Mouse (Mus musculus) forebrain, postnatal 0 days (tissue): ENCODE results near the gene Rhoc. TPM values are rescaled to one million over a fixed set of nuclear protein-coding genes. Genes with fewer than 3 reads are reported as not detected.
"Not testable (repeated sequence)": the region's sequence is repeated elsewhere in the genome, so short reads cannot be mapped to it uniquely, and the experiment has no call there.

Source experiments
- ATAC-seq: fragments of 200-750 bp; cut with Nextera tagmentation; 2 replicates; pipeline ENCODE4 v1.8.0; 2017; ENCODE audit warnings: mild to moderate bottlenecking, moderate library complexity
- DNase-seq: peaks from one replicate; pipeline ENCODE4 v3.0.0-alpha.2; 2015
- H3K27ac ChIP-seq: fragments of 300-500 bp; sonication (generic); 2 replicates; pipeline ENCODE4 v1.5.1; 2014; ENCODE audit warnings: low read depth, mild to moderate bottlenecking, antibody characterized with exemption, low read length, moderate library complexity, mixed read lengths
- H3K27me3 ChIP-seq: fragments of 300-500 bp; sonication (generic); 2 replicates; pipeline ENCODE4 v1.6.1; 2014; ENCODE audit warnings: mild to moderate bottlenecking, low read length, mixed read lengths; ENCODE audit not compliant: insufficient read depth
- H3K36me3 ChIP-seq: fragments of 300-500 bp; sonication (generic); 2 replicates; pipeline ENCODE4 v1.6.1; 2014; ENCODE audit warnings: mild to moderate bottlenecking, moderate library complexity; ENCODE audit not compliant: insufficient read depth
- H3K4me1 ChIP-seq: fragments of 300-500 bp; sonication (generic); 2 replicates; pipeline ENCODE4 v1.6.1; 2014; ENCODE audit warnings: antibody characterized with exemption; ENCODE audit not compliant: insufficient read depth
- H3K4me2 ChIP-seq: fragments of 300-500 bp; sonication (generic); 2 replicates; pipeline ENCODE4 v1.6.1; 2014; ENCODE audit warnings: low read depth, mild to moderate bottlenecking, moderate library complexity
- H3K4me3 ChIP-seq: fragments of 300-500 bp; sonication (generic); 2 replicates; pipeline ENCODE4 v1.5.1; 2014; ENCODE audit warnings: low read depth, low read length, mixed read lengths
- H3K9ac ChIP-seq: fragments of 300-500 bp; sonication (generic); 2 replicates; pipeline ENCODE4 v1.6.1; 2014; ENCODE audit warnings: mild to moderate bottlenecking
- H3K9me3 ChIP-seq: fragments of 300-500 bp; sonication (generic); 2 replicates; pipeline ENCODE4 v1.6.1; 2016; ENCODE audit warnings: low read length
- CTCF ChIP-seq: sonication (generic); IDR thresholded peaks from 2 replicates; pipeline ENCODE4 v1.5.1; 2016; ENCODE audit warnings: antibody characterized with exemption, control low read depth, low read depth
- WGBS: fragments of 180-500 bp; shearing (Covaris S2); extraction: QIAGEN DNeasy Blood & Tissue Kit; methylation state at CpG from one replicate; pipeline ENCODE4 v1.1.7; 2014; 5-methylcytosine and 5-hydroxymethylcytosine counted together
- polyA plus RNA-seq: library from polyadenylated mRNA; unstranded; fragments of >200 nt; fragmentation: Nextera tagmentation; extraction: Ambion mirVana; gene quantifications from 2 replicates; pipeline ENCODE4 v1.2.1, GENCODE M21; 2015
- total RNA-seq: library from RNA; depleted of rRNA; stranded (reverse); fragments of >200 nt; gene quantifications from 2 replicates; pipeline ENCODE4 v1.2.3, GENCODE M21; 2014

The Rhoc gene
- total and polyA plus RNA-seq, 2 experiments from 2014 or later, result 38.0 to 42.5 TPM

DNA sequence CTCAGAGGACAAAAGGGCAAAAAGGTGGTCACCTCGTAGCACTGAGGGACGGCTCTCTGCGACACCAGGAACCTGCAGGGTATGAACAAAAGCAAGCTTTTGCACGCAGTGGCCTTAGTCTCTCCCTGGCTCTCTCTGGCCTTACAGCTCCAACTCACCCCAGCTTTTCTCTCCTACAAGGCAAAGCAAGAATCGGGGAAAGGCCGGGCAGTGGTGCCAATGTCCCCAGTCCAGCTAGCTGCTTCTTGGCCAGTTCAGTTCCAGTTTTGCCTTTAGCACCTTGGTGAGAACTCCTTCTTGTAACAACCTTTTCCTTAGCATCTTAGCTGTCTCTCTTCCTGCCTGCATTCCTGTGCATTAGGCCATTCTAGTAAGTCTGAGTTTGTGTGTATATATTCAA, 13.3 kb downstream of the Rhoc start:
- ATAC-seq, result no peak
- Histone ChIP-seq H3K27me3 (no peaks in the 10 kb centered on the region), H3K9me3 (no peaks in the 10 kb centered on the region), H3K4me1 (no peaks in the 10 kb centered on the region), H3K9ac (no peak overlapping the region), H3K27ac (no peak overlapping the region), H3K36me3 (peaks cover 19% of the 10 kb centered on the region), H3K4me3 (no peak overlapping the region), H3K4me2 (no peak overlapping the region)
- no peak for DNase-seq
- TF ChIP-seq CTCF, result no peak
- WGBS, result 91% methylated on average over 6 of the region's 6 CpGs

DNA sequence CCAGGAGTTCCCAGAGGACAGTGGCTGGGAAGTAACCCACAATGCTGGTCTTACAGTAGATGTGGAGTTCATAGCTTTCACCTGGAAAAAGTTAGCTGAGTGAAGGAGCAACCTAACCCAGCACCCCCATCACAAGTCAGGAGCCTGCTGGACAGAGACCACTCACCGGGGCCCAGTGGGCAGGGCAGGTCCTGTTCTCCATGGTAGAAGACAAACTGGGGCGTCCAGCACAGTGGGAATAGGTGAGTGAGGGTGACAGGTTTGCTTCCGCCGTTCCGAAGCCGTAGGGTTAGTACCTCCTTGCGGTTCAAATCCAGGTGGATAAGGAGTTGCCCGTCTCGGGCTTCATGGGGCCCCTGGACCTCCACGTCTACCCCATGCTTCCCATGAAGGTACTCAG, 16.1 kb downstream of the Rhoc start:
- no peaks in the 10 kb centered on the region for H3K4me1 ChIP-seq
- TF ChIP-seq CTCF, result no peak
- peaks cover 19% of the 10 kb centered on the region for H3K36me3 ChIP-seq
- ATAC-seq (no peak), DNase-seq (no peak)
- no peak overlapping the region for H3K4me3 ChIP-seq
- no peak overlapping the region for H3K4me2 ChIP-seq
- H3K27me3 ChIP-seq, result no peaks in the 10 kb centered on the region
- H3K9ac ChIP-seq, result no peak overlapping the region
- 90% methylated on average over 10 of the region's 10 CpGs for WGBS
- H3K27ac ChIP-seq, result no peak overlapping the region
- H3K9me3 ChIP-seq, result no peaks in the 10 kb centered on the region

GRCm38 (mm10) chr3:104805539-104805938, 17.4 kb downstream of the Rhoc start:
- Histone ChIP-seq H3K4me3 (no peak overlapping the region), H3K9me3 (no peaks in the 10 kb centered on the region), H3K36me3 (peaks cover 8% of the 10 kb centered on the region; the same call in 1 of the 2 replicates), H3K27me3 (no peaks in the 10 kb centered on the region), H3K4me2 (no peak overlapping the region), H3K9ac (no peak overlapping the region), H3K4me1 (no peaks in the 10 kb centered on the region), H3K27ac (no peak overlapping the region)
- DNase-seq (no peak), ATAC-seq (no peak)
- WGBS, result 83% methylated on average over 9 of the region's 9 CpGs
- no peak for TF ChIP-seq CTCF

- Histone ChIP-seq H3K4me1 (no peaks in the 10 kb centered on the region), H3K4me3 (no peak overlapping the region), H3K4me2 (no peak overlapping the region), H3K27ac (no peak overlapping the region), H3K9me3 (no peaks in the 10 kb centered on the region), H3K36me3 (no peaks in the 10 kb centered on the region), H3K9ac (no peak overlapping the region), H3K27me3 (no peaks in the 10 kb centered on the region)
- WGBS, result 24% methylated on average over 3 of the region's 3 CpGs
- DNase-seq (no peak), ATAC-seq (no peak)
- no peak for TF ChIP-seq CTCF
These were observed 23.6 kb downstream of the Rhoc start for GRCm38 (mm10) chr3:104811752-104812151.

- Histone ChIP-seq H3K27me3 (no peaks in the 10 kb centered on the region), H3K4me3 (no peak overlapping the region), H3K4me2 (no peak overlapping the region), H3K4me1 (no peaks in the 10 kb centered on the region), H3K9me3 (no peaks in the 10 kb centered on the region), H3K9ac (no peak overlapping the region), H3K27ac (no peak overlapping the region), H3K36me3 (no peaks in the 10 kb centered on the region)
- no peak for TF ChIP-seq CTCF
- ATAC-seq (no peak), DNase-seq (no peak)
- WGBS, result 85% methylated on average over 4 of the region's 4 CpGs
These were observed 24.1 kb downstream of the Rhoc start for GRCm38 (mm10) chr3:104812254-104812653.

DNA sequence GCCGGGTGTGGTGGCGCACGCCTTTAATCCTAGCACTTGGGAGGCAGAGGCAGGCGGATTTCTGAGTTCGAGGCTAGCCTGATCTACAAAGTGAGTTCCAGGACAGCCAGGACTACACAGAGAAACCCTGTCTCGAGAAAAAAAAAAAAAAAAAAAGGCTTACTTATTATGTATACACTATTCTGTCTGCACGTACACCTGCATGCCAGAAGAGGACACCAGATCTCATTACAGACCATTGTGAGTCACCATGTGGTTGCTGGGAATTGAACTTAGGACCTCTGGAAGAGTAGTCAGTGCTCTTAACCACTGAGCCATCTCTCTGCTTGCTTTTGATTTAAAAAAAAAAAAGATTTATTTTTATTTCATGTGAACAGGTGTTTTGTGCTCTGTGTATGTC, 25.1 kb downstream of the Rhoc start:
- not testable (repeated sequence) for H3K4me3 ChIP-seq, H3K27ac ChIP-seq, H3K4me2 ChIP-seq, H3K9ac ChIP-seq, H3K27me3 ChIP-seq, H3K36me3 ChIP-seq, ATAC-seq, H3K4me1 ChIP-seq, H3K9me3 ChIP-seq, DNase-seq
- 93% methylated on average over 7 of the region's 7 CpGs for WGBS

DNA sequence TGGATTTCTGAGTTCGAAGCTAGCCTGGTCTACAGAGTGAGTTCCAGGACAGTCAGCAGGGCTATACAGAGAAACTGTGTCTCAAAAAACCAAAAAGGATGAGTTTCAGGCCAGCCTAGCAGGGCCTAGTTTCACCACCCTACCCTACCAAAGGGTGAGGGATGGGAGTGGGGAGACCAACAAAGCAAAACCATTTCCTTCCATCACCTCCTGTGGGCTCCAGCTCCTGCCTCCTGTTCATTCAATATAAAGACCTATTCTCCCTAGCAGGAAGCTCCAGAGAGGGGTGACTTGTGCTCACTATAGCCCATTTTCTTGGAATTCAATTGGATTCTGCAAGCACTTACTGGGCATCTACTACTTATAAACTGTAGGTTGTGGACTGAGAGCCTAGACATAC, 26.6 kb downstream of the Rhoc start:
- no peak for TF ChIP-seq CTCF
- ATAC-seq, result no peak
- no peak overlapping the region for H3K4me3 ChIP-seq
- no peak overlapping the region for H3K27ac ChIP-seq
- H3K27me3 ChIP-seq, result no peaks in the 10 kb centered on the region
- H3K9me3 ChIP-seq, result no peaks in the 10 kb centered on the region
- no peaks in the 10 kb centered on the region for H3K4me1 ChIP-seq
- H3K9ac ChIP-seq, result no peak overlapping the region
- no peak for DNase-seq
- WGBS, result 96% methylated on average over 1 of the region's 1 CpGs
- H3K36me3 ChIP-seq, result no peaks in the 10 kb centered on the region
- H3K4me2 ChIP-seq, result no peak overlapping the region

DNA sequence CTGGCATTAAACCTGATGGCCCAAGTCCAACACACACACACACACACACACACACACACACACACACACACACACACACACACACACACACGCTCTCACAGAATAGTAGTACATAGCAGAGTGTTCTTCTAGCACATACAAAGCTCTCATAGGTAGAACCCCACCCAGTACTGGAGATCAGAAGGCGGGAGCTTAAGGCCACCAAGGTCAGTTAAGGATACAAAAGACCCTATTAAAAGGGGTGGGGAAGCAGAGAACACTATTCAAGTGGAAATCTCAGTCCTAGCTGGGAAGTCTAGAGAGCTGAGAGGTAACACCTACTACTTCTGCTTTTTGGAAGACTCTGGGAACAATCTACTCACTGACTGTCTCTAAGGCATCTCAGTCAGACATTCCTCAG, 27.2 kb downstream of the Rhoc start:
- H3K4me1 ChIP-seq, result no peaks in the 10 kb centered on the region
- 82% methylated on average over 2 of the region's 2 CpGs for WGBS
- H3K4me2 ChIP-seq, result no peak overlapping the region
- H3K9ac ChIP-seq, result no peak overlapping the region
- no peak for TF ChIP-seq CTCF
- no peaks in the 10 kb centered on the region for H3K27me3 ChIP-seq
- no peak for DNase-seq
- H3K27ac ChIP-seq, result no peak overlapping the region
- ATAC-seq, result no peak
- no peak overlapping the region for H3K4me3 ChIP-seq
- H3K36me3 ChIP-seq, result no peaks in the 10 kb centered on the region
- H3K9me3 ChIP-seq, result no peaks in the 10 kb centered on the region
